Mouse (Mus musculus) effector memory CD4-positive, alpha-beta T cell, adult 7 months (primary cell): Measurements from ENCODE around the gene Tfap2e. TPM values are rescaled to one million over a fixed set of nuclear protein-coding genes. Genes with fewer than 3 reads are reported as not detected.

Source experiments
- polyA plus RNA-seq: library from polyadenylated mRNA; unstranded; fragments of 100-300 nt; shearing (Covaris generic); gene quantifications from one replicate; pipeline ENCODE4 v1.2.1, GENCODE M21; 2017

Tfap2e gene
- not detected for polyA plus RNA-seq

GRCm38 (mm10) chr4:126736001-126736414 is at the start of gene Tfap2e:
Gene Tfap2e, minus strand, starts transcription at chr4:126736240.

GRCm38 (mm10) chr4:126753268-126754230 is 17.5 kb upstream of the Tfap2e start, which contains the start of the genes Ncdn and AU040320:
Gene Ncdn, minus strand, starts transcription at chr4:126753438.
Gene AU040320, plus strand, starts transcription at chr4:126753544.

GRCm38 (mm10) chr4:126677054-126678003 is 58.7 kb downstream of the Tfap2e start, which contains the start of gene Psmb2:
Gene Psmb2, plus strand, starts transcription at chr4:126677630.

Other genes starting within 250 kb of the Tfap2e start
- 0.18 TPM for gene Ago4, start 202.8 kb downstream of the Tfap2e start, polyA plus RNA-seq
- gene Clspn, start 179.3 kb downstream of the Tfap2e start, polyA plus RNA-seq: 0.49 TPM
- gene 5730409E04Rik, start 126.4 kb downstream of the Tfap2e start, polyA plus RNA-seq: not detected
- 190 TPM for gene Psmb2, start 58.6 kb downstream of the Tfap2e start, polyA plus RNA-seq
- gene Ncdn, start 17.2 kb upstream of the Tfap2e start, polyA plus RNA-seq: 26.9 TPM
- 34.4 TPM for gene AU040320, start 17.3 kb upstream of the Tfap2e start, polyA plus RNA-seq
- 22.4 TPM for gene Zmym4, start 231.9 kb upstream of the Tfap2e start, polyA plus RNA-seq